Mouse (Mus musculus): ENCODE results near the gene Capg.
A peak's percentile ranks its signal among the peaks of the same experiment; 100 is the strongest.

The Capg gene

DNA sequence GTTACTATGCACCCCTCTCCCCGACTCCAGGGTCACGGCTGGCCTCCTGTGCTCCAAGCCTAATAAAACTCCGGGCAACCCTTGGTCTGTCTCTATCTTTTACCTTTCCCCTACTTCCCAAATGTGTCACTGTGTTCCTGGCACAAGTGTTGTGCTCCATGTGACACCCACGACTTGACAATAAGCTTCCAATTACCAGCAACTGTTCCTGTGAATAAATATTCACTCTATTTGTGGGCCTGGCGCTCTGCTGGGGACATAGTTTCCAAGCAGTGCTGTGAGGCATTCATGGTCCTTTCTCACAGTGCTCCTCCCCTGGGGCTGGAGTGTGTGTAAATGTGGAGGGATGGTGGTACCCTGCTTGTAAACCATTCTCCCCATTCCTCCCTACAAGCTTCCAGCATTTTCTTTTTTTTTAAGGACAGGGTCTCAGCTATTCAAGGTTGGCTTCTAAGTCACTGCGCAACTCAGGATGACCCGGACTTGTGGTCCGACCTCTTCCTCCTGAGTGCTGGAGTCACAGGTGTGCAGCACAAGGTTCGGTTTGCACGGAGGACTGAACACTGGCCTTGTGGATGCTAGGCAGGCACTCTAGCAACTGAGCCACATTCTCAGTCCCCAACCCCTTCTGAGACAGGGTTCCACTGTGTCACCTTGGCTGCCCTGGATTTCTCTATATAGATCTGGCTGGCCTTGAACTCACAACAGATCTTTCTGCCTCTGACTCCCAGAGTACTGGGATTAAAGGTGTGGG is 26.6 kb downstream of the Capg start:
- DNase-seq (ENCODE audit: low spot score): no peak

DNA sequence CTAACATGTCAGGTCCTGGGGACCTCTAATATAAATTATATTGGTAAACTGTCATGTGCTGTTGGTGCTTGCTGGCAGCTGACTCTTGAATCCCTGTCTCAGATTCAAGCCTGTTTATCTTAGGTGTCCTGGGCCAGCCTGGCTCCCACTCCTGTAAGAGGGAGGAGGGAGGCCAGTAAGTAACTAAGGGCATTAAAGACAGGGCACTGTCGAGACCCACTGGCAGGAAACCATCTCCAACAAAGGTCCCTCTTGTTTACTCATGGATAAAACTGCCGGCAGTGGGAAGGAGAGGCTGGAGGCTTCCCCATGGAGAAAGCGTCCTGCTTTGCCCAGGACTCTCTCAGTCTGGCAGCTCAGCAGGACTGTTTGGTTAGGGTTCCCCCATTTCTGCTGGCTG is 27.6 kb downstream of the Capg start:
- no peak for DNase-seq (ENCODE audit: low spot score)

DNA sequence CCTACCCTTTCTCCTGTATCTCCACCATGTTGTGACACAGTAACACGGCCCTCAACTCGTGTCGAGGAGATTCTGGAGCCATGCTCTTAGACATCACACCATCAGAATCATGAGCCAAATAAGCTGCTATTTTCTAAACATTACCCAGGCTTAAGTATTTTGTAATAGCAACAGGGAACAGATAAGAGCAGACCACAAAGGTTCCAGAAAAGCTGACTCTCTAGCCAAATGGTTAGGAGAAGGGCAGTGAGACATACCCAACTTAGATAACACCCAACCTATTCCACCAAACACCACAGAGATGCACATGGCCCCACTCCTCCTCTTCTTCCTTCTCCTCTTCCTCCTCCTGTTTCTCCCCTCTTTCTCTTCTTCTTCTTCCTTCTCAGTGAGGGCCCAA is 31.9 kb downstream of the Capg start:
- no peak for DNase-seq (ENCODE audit: low spot score)

DNA sequence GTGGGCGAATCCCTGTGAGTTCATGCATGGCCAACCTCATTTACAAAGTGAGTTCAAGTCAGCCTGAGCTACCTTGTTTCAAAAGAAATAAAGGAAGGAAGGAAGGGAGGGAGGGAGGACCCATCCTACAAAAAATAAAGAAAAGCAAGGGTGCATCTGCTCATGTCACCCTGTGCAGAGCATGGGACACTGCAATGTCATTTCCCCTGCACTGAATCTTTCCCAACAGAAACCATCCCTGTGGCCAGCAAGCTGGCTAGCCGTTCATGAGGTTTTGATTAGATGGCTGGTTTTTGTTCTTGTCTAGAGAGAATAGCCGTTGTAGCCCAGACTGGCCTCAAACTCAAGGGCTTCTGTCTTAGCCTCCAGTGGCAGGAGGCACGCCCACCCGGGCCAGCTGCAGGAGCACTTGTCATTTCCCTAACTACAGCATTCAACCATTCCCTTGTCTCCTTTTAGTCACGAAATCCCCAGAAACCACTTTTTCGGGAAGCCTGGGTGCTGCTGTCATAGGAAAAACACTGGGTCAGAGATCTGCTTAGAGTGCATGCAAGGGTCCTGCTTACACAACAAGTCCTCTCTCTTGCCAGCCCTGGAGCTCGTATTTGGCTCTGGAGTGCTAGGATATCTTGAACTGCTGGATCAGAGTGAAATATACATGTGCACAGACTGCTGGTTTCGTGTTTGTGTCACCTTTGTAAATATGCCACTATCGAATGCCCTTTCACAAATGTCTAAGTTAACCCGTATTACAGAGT is 37.6 kb downstream of the Capg start:
- no peak for DNase-seq (ENCODE audit: low spot score)

DNA sequence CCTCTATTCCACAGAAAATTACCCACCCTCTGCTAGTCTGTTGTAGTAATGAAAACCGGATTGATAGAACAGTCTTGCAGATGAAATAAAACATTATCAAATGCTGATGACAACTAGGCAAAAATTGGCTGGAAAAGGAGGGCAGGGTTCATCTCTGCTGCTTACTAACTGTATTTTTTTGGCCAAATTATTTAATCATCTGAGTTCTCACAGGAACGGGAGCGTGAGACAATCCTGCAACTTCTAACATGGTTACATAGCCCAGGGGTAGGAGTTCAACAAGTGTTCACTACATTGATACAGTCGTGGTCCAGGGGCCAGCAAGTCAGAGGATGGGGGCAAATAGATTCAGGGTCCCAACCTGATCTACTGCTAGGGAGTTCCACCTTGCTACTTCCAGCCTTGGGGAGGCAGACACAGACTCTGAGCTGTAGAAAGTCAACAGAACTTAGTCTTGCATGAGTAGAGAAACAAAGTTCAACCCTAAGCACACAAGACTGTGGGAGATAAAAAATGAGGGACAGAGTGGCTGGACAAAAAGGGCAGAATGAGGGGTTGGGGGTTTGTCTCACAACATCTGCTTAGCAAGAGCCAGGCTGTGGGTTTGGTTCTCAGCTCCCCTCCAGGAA is 39.1 kb downstream of the Capg start:
- no peak for DNase-seq (ENCODE audit: low spot score)

DNA sequence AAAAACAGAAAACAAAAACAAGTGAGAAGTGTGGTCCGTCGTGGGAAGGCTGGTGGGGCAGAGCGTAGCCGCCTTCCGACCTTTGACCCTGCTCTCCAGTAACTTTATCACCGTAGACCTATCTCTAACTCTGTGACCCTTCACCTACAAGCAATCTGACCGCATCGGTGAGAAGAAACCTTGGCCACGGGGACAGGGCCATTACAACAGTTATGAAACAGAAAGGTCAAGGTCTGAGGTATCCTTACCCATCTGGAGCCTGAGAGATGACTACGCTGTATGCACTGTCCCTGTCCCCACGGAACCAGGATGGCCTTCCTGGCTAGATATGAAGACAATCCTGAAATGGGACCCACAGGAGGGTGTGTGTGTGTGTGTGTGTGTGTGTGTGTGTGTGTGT is 40.0 kb downstream of the Capg start:
- no peak for DNase-seq (ENCODE audit: low spot score)

DNA sequence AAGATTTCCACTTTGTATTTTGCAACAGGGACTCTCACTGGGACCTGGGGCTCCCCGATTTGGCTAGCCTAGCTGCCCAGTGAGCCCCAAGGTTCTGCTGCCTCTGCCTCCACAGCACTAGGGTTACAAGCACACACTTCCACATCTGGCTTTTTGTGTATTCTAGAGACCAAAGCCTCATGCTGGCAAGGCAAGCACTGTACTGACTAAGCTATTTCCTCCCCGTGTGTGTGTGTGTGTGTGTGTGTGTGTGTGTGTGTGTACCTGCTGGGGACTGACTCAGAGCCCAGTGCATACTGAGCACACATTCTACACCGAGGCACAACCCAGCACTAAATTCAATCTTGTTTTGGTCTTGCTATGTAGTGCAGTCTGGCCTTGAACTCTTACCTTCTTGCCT is 42.5 kb downstream of the Capg start:
- no peak for DNase-seq (ENCODE audit: low spot score)

DNA sequence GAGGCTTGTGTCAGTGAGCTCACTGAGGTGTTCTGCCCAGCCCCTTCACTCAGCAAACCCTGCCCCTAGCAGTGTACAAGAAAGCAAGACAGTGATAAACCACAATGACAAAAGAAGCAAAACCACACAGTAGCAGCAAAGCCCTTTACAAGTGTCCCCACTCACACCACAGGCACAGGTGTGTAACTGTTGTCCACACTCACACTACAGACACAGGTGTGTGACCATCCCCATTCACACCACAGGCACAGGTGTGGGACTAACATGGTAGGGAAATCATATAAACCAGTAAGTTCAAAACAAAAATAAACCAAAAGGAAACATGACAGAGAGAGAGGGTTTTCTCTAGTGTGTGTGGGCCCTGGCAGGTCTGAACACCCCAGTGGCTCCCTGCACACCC is 44.1 kb downstream of the Capg start:
- DNase-seq (ENCODE audit: low spot score): no peak

DNA sequence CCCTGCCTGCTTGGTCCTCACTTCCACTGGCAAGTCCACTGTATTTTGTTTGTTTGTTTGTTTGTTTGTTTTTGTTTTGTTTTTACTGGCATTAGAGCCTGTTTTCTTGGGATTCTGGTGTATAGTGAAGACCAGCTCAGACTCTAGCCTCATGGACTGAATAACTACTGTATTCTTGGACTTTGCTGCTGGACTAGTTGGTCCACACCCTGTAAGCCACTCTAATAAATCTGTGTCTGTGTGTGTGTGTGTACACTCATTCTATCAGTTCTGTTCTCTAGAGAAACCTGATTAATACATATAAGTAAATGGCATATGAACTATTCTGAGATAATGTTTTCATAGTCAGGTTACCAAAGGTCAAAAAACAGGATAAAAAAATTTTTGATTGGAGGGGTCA is 45.9 kb downstream of the Capg start:
- no peak for DNase-seq (ENCODE audit: low spot score)

DNA sequence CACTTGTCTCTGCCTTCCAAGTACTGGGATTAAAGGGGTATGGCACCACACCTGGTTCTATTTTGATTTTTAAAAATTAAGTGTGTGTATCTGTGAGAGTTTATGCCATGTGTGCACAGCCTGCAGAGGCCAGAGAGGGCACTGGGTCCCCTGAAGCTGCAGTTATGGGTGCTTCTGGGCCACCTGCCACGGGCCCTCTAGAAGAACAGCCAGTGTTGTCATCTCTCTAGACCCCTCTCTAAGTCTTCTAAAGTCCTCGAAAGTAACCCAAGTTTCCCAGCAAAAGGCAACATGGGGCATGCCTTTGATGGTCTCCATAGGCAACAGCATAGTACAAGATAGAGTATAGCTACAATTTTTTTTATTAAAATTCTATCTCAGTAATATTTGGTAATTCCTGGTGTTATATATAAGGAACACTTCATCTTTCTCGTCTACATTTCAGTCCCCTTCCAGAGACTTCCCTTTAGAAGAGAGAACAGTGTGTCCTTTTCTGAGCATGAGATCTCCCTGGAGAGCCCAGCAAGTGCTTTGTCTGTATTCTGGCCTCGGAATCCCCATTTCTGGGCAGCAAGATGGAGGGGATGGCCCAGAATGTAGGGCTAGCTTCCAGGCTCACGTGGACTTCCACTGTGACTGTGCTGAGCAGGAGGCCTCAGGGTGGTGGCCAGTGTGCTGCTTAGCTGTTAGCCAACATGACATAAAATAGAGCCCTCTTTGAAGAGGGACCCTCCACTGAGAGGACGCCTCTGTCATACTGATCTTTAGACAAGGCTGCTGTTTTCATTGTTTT is 49.0 kb downstream of the Capg start:
- DNase-seq (ENCODE audit: low spot score): no peak

DNA sequence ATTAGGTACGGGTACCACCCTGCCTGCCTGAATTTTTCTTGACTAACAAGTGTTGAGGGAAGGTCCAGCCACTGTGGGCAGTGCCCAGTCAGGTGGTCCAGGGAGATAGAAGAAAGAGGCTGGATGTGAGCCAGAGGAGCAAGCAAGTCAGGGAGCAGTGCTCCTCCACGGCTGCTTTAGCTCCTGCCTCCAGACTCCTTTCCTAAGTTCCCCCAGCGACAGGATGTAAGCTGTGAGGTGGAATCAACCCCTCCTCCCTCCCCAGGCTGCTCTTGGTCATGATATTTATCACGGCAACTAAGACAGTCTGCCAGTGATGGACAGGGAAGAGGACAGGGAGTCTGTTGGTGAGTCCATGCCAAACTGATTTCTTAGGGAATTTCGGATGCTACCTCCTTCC is 49.7 kb downstream of the Capg start:
- DNase-seq (ENCODE audit: low spot score): no peak

DNA sequence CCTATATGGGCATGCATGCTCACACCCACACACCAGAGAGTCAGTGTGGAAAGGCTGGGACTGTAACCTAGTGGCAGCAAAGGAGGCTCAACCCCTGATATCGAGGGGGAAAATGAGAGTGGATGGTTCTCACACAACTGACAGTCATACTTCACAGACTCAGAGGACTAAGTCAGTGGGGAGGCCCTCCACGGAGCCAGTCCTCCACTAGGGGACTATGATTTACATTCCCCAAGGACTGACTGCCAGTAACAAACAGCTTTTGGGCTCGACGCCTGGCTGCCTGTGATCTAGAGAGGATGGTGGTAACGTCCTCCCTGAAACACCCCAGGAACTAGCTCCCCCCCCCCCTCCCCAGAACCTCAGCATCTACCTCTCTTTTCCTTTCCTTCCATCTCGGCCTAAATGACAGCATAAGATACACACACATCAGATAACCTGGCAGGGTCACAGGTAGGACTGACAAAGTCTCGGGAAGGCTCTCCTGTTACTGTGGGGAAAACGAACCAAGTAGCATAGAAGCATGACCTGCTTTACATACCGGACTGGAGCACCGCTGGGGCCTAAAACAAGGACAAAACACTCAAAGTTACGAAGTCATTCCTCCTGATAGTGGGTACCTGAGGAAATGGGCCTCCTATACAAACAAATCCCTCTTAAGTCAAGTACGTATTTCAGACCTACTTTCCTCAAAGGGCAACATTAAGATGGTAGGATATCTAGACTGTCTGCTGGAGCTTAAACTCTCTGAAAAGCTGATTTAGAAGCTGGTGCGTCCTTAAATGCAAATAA is 53.1 kb downstream of the Capg start:
- DNase-seq (ENCODE audit: low spot score): no peak

DNA sequence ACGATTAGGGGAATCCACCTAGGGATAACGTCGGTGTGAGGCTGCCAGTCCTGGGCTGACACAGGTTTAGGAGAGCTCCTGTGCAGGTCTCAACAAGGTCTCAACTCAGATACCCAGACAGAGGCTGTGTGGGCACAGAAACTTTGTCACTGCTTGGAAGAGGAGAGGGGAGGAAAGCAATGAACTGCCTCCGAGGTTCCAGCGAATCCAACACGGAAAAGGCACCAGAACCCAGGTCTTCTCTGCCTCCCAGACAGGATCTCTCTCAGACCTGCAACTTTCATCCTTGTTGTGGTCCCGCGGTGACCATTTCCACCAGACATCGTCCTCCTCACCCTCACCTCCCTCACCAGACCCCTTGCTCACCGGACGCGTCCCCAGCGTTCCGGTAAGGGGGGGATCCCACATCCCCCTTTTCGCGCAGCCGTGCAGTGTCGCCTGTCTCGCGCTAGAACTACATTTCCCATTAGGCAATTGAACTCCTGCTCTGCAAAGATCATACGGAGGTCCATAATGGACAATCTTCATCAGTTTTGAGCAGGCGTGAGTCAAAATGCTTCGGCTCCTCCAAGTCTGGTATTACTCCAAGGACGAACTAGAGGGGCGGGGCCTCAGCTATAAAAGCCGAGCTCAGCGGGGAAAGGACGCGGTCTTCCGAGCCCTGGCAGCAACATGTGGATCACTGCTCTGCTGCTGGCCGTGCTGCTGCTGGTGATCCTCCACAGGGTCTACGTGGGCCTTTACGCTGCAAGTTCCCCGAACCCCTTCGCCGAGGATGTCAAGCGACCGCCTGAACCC is 54.0 kb downstream of the Capg start, which contains the start of the genes Elmod3 and Retsat:
TSS of gene Elmod3 (minus strand) at position 458 of the 798 bp plus-strand sequence.
TSS of gene Retsat (plus strand) at position 520 of the 798 bp plus-strand sequence.
- peak; percentile 83 for DNase-seq (ENCODE audit: low spot score)

DNA sequence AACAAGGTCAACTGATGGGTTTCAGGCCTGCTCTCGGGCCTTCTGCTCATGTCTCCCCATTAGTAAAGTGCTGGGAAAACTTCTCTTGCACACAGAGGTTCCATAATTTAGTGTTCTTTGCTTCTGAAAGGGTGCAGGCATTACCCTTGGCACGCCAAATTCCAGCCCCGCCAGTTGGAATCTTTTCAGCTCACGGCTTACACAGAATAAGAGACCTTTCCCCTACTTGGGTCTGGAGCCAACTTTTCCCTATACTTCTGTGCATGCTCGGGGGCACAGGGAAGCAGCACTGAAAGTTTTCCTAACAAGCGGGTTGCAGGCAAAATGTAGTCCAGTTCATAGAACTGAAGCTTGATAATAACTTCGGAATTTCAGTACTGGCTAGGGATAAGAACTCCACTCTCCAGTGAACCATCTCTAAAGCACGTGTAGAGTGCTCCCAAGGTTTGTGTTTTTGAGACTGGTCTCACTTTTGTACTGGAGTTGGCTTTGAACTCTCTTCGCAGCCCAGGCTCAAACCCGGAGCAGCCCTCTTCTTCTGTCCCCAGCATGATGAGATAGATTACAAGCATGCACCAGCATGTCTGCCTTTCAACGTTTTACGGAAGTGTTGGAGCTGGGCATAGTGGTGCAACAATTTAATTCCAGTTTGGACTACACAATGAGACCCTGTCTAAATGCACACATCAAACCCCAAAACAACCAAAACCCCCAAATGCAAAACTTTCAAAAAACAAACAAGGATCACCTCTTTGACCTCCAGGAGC is 54.8 kb downstream of the Capg start:
- DNase-seq (ENCODE audit: low spot score): no peak

DNA sequence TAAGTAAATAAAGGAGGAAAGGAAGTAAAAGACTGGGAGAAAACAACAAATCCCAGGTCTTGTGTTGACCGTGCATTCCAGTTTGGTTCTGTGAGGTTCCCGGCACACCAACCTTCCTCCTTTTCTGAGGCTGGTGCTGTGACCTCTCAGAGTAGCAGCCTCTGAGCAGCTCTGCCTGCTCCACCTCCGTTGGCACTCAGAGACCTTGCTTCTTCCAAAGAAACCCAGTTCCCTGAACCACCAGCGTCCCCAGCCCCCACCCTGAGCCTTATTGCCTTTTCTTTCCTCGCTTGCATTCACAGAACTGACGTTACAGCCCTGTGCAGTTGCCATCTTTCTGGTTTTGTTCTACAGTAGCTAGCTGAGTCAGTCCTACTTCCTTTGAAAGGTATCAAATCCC is 56.0 kb downstream of the Capg start:
- no peak for DNase-seq (ENCODE audit: low spot score)

DNA sequence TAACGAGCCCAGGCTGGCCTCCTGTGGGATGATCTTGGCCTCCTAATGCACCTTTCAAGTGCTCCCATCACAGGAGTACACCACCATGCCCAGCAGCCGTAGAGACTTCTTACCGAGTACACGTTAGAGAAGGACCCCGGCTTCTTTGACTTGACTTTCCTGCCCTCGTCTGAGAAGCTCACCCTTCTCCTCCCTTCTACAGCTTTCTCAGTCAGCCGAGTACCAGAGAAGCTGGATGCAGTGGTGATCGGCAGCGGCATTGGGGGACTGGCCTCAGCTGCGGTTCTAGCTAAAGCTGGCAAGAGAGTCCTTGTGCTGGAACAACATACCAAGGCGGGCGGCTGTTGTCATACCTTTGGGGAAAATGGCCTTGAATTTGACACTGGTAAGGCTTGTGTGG is 56.6 kb downstream of the Capg start:
- no peak for DNase-seq (ENCODE audit: low spot score)

DNA sequence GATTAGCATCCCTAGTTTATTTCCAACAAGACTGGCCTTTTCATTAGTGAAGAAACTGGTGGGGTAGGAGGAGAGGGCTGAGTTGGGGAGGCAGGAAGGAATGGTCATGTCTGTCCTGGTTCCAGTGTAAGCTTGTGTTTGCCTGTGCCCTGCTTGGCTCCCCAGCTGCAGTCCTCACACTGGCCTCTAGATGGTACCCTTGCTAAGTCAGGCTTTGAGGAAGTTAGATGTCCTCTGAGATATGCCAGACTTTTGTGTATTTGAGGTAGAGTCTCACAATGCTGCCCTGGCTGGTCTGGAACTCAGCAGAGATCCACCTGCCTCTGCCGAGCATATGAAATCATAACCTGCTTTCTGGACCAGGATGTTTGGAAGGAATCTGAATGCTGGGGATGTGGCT is 57.5 kb downstream of the Capg start:
- DNase-seq (ENCODE audit: low spot score): peak; percentile 81

DNA sequence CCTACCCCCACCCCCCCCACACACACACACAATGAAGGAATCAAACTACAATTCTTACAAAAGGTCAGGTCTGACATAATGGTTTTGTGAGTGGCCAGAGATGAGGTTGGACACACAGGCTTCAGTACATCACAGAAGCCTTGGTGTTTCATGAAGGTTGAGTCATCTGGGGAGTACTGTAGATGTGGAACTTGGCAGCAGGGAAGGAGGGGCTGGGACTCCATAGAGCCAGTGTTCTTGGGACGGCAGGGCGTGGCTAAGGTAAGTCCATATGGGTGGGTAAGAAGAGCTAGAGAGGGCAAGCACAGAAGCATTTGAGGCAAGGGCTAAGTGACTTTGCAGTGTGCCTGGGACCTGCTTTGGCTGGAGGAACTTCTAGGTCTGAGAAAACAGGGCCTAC is 59.9 kb downstream of the Capg start:
- DNase-seq (ENCODE audit: low spot score): no peak

DNA sequence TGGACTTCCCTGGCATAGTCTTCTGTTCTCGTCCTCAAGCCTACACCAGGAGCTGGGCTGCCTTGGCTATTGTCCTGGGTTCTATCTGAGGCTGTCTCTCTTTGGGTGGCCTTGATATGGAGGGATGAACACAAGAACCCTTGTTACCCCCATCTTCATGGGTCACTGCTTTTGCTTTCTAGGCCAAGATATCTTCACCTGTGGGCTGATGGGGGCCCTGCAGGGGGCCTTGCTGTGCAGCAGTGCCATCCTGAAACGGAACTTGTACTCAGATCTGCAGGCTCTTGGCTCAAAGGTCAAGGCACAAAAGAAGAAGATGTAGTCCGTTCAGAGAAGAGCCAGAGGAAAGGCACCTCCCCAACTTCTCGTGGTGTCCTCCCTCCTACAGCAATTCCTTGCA is 62.9 kb downstream of the Capg start:
- DNase-seq (ENCODE audit: low spot score): no peak

DNA sequence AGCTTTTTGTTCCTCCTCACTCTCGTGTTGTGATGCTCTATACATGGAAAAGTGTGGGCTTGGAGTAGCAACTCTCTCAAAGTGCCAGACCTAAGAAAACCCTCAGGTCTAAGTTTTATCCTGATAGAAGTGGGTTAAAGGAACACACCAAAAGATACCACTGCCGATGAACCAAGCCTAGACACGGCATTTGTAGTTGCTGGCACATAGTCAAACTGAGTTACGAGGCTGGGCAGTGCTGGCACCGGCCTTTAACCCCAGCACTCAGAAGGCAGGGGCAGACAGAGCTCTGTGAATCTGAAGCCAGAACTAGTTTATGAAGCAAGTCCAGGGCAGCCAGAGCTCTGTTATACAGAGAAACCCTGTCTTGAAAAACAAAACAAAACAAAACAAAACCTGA is 63.5 kb downstream of the Capg start:
- no peak for DNase-seq (ENCODE audit: low spot score)

All from T-cell, adult 2 months (primary cell).